Mouse (Mus musculus) heart, postnatal 0 days (tissue): Measurements from ENCODE around the gene Cecr2. TPM values are rescaled to one million over a fixed set of nuclear protein-coding genes. Genes with fewer than 3 reads are reported as not detected.

Experiments
- ATAC-seq: fragments of 200-750 bp; cut with Nextera tagmentation; 2 replicates; pipeline ENCODE4 v1.8.0; 2017; ENCODE audit warnings: low read depth, moderate number of reproducible peaks, moderate library complexity; ENCODE audit not compliant: insufficient read depth
- DNase-seq: peaks from one replicate; pipeline ENCODE4 v3.0.0-alpha.2; 2016; ENCODE audit warnings: low spot score
- H3K27ac ChIP-seq: fragments of 300-500 bp; sonication (generic); 2 replicates; pipeline ENCODE4 v1.5.1; 2014; ENCODE audit warnings: low read depth, mild to moderate bottlenecking
- H3K27me3 ChIP-seq: fragments of 300-500 bp; sonication (generic); 2 replicates; pipeline ENCODE4 v1.6.1; 2014; ENCODE audit warnings: low read length, mixed read lengths; ENCODE audit not compliant: control insufficient read depth, insufficient read depth
- H3K36me3 ChIP-seq: fragments of 300-500 bp; sonication (generic); replicated peaks from 2 replicates; pipeline ENCODE4 v1.6.1; 2014; ENCODE audit warnings: low read length, mixed read lengths; ENCODE audit not compliant: control insufficient read depth, insufficient read depth
- H3K4me1 ChIP-seq: fragments of 300-500 bp; sonication (generic); 2 replicates; pipeline ENCODE4 v1.6.1; 2014; ENCODE audit warnings: antibody characterized with exemption; ENCODE audit not compliant: control insufficient read depth, insufficient read depth
- H3K4me2 ChIP-seq: fragments of 300-500 bp; sonication (generic); 2 replicates; pipeline ENCODE4 v1.6.1; 2014; ENCODE audit warnings: low read depth, mild to moderate bottlenecking, low read length, moderate library complexity
- H3K4me3 ChIP-seq: fragments of 300-500 bp; sonication (generic); 2 replicates; pipeline ENCODE4 v1.5.1; 2014; ENCODE audit warnings: low read depth, low read length
- H3K9ac ChIP-seq: fragments of 300-500 bp; sonication (generic); replicated peaks from 2 replicates; pipeline ENCODE4 v1.6.1; 2014; ENCODE audit warnings: low read depth, low read length, mixed read lengths
- H3K9me3 ChIP-seq: fragments of 300-500 bp; sonication (generic); replicated peaks from 2 replicates; pipeline ENCODE4 v1.6.1; 2016; ENCODE audit warnings: low read length; ENCODE audit not compliant: control insufficient read depth
- CTCF ChIP-seq: IDR thresholded peaks from 2 replicates; pipeline ENCODE4 v1.5.1; 2016; ENCODE audit warnings: antibody characterized with exemption, control low read depth, low read depth
- EP300 ChIP-seq: IDR thresholded peaks from 2 replicates; pipeline ENCODE4 v1.6.1; 2016; ENCODE audit warnings: antibody characterized with exemption, low read depth
- WGBS: fragments of 180-500 bp; shearing (Covaris S2); extraction: QIAGEN DNeasy Blood & Tissue Kit; methylation state at CpG from one replicate; pipeline ENCODE4 v1.1.7; 2014; 5-methylcytosine and 5-hydroxymethylcytosine counted together
- polyA plus RNA-seq: library from polyadenylated mRNA; unstranded; fragments of >200 nt; fragmentation: Nextera tagmentation; extraction: Ambion mirVana; gene quantifications from 2 replicates; pipeline ENCODE4 v1.2.1, GENCODE M21; 2015
- total RNA-seq: library from RNA; depleted of rRNA; stranded (reverse); fragments of >200 nt; gene quantifications from 2 replicates; pipeline ENCODE4 v1.2.3, GENCODE M21; 2014; ENCODE audit warnings: low replicate concordance; rRNA removed

Cecr2 gene
- 3.6 and 5.8 TPM in 2 replicates for total RNA-seq
- 0.87 and 1.1 TPM in 2 replicates for polyA plus RNA-seq

- peak within 1 kb of the TSS; percentile 97 for H3K4me2 ChIP-seq
- WGBS = under 1% methylated on average over 109 of the region's 127 CpGs
- H3K9ac ChIP-seq = peak within 1 kb of the TSS; percentile 84
- H3K27ac ChIP-seq = peak within 1 kb of the TSS; percentile 95
- no peaks in the 10 kb centered on the region for H3K36me3 ChIP-seq
- DNase-seq = peak; percentile 72
- TF ChIP-seq CTCF (no peak), EP300 (no peak)
- H3K27me3 ChIP-seq = peaks cover 17% of the 10 kb centered on the region; the same call in 1 of the 2 replicates
- peak within 1 kb of the TSS; percentile 90 for H3K4me3 ChIP-seq
- ATAC-seq = peak; percentile 85
- H3K4me1 ChIP-seq = peaks cover 5% of the 10 kb centered on the region; the same call in 1 of the 2 replicates
- H3K9me3 ChIP-seq = no peaks in the 10 kb centered on the region
Observed at GRCm38 (mm10) chr6:120665816-120666760, at the start of gene Cecr2. TSS of gene Cecr2 (plus strand) at chr6:120666369.

GRCm38 (mm10) chr6:120617586-120617985 lies 48.6 kb upstream of the Cecr2 start:
- Histone ChIP-seq H3K9ac (no peak overlapping the region), H3K27me3 (no peaks in the 10 kb centered on the region), H3K4me1 (no peaks in the 10 kb centered on the region), H3K9me3 (no peaks in the 10 kb centered on the region), H3K36me3 (no peaks in the 10 kb centered on the region), H3K4me2 (no peak overlapping the region), H3K4me3 (no peak overlapping the region), H3K27ac (no peak overlapping the region)
- TF ChIP-seq CTCF (no peak), EP300 (no peak)
- DNase-seq (no peak), ATAC-seq (no peak)
- WGBS = 76% methylated on average over 5 of the region's 5 CpGs

- Histone ChIP-seq H3K27me3 (no peaks in the 10 kb centered on the region), H3K4me1 (no peaks in the 10 kb centered on the region), H3K9me3 (no peaks in the 10 kb centered on the region), H3K4me2 (no peak overlapping the region), H3K27ac (no peak overlapping the region), H3K36me3 (no peaks in the 10 kb centered on the region), H3K9ac (no peak overlapping the region), H3K4me3 (no peak overlapping the region)
- ATAC-seq (no peak), DNase-seq (no peak)
- WGBS = 67% methylated on average over 4 of the region's 4 CpGs
- TF ChIP-seq CTCF (no peak), EP300 (no peak)
Observed at GRCm38 (mm10) chr6:120618518-120619402, 47.4 kb upstream of the Cecr2 start.

GRCm38 (mm10) chr6:120620193-120620592 lies 46.0 kb upstream of the Cecr2 start:
- 72% methylated on average over 3 of the region's 3 CpGs for WGBS
- no peaks in the 10 kb centered on the region for H3K4me1 ChIP-seq
- H3K27me3 ChIP-seq = no peaks in the 10 kb centered on the region
- no peaks in the 10 kb centered on the region for H3K36me3 ChIP-seq
- TF ChIP-seq EP300 (no peak), CTCF (no peak)
- no peak overlapping the region for H3K27ac ChIP-seq
- H3K9ac ChIP-seq = no peak overlapping the region
- no peak for ATAC-seq
- no peak overlapping the region for H3K4me3 ChIP-seq
- no peak overlapping the region for H3K4me2 ChIP-seq
- H3K9me3 ChIP-seq = no peaks in the 10 kb centered on the region
- no peak for DNase-seq

- no peak for DNase-seq
- Histone ChIP-seq H3K9ac (no peak overlapping the region), H3K27me3 (no peaks in the 10 kb centered on the region), H3K4me2 (no peak overlapping the region), H3K4me1 (no peaks in the 10 kb centered on the region), H3K27ac (no peak overlapping the region), H3K36me3 (no peaks in the 10 kb centered on the region), H3K4me3 (no peak overlapping the region), H3K9me3 (no peaks in the 10 kb centered on the region)
- 28% methylated on average over 8 of the region's 8 CpGs for WGBS
- no peak for ATAC-seq
- TF ChIP-seq EP300 (no peak), CTCF (no peak)
Observed at GRCm38 (mm10) chr6:120625081-120625480, 41.1 kb upstream of the Cecr2 start.
